Mouse (Mus musculus): Measurements from ENCODE around the gene Psma3. TPM values are rescaled to one million over a fixed set of nuclear protein-coding genes. Genes with fewer than 3 reads are reported as not detected.

Gene Psma3
- polyA plus RNA-seq, 1 experiment from 2014 or later = 575 TPM

- H3K4me2 ChIP-seq (ENCODE audit: low read length) = peak overlapping the region; percentile 60
These were observed 6.2 kb upstream of the Psma3 start for GRCm38 (mm10) chr12:70968141-70968790.

GRCm38 (mm10) chr12:70968791-70969307, 5.6 kb upstream of the Psma3 start:
- H3K27ac ChIP-seq (ENCODE audit: low read length) = peak overlapping the region; percentile 86
- H3K4me2 ChIP-seq (ENCODE audit: low read length) = peak overlapping the region; percentile 60
- no peaks in the 10 kb centered on the region for H3K27me3 ChIP-seq (replicated peaks; ENCODE audit: control insufficient read depth, insufficient read depth, low read length)
- H3K9ac ChIP-seq (replicated peaks; ENCODE audit: low read depth, low read length) = peak overlapping the region; percentile 69
- no peaks in the 10 kb centered on the region for H3K9me3 ChIP-seq (ENCODE audit: control insufficient read depth, low read length)
- ATAC-seq = peak; percentile 64
- H3K4me3 ChIP-seq (replicated peaks; ENCODE audit: low read length) = peak overlapping the region; percentile 50
- H3K36me3 ChIP-seq (ENCODE audit: control insufficient read depth, insufficient read depth) = peaks cover 6% of the 10 kb centered on the region; the same call in 1 of the 2 replicates
- WGBS = under 1% methylated on average over 15 of the region's 15 CpGs
- H3K4me1 ChIP-seq (replicated peaks; ENCODE audit: control insufficient read depth, insufficient read depth, low read length) = no peaks in the 10 kb centered on the region; the same call in 1 of the 2 replicates

More at GRCm38 (mm10) chr12:70968141-70968790, 6.2 kb upstream of the Psma3 start:
- peak overlapping the region; percentile 86 for H3K27ac ChIP-seq (ENCODE audit: low read length)
- peak overlapping the region; percentile 50 for H3K4me3 ChIP-seq (replicated peaks; ENCODE audit: low read length)
- no peaks in the 10 kb centered on the region for H3K27me3 ChIP-seq (replicated peaks; ENCODE audit: control insufficient read depth, insufficient read depth, low read length)
- ATAC-seq = peak; percentile 83
- 0% methylated on average over 33 of the region's 35 CpGs for WGBS
- H3K36me3 ChIP-seq (ENCODE audit: control insufficient read depth, insufficient read depth) = peaks cover 7% of the 10 kb centered on the region; the same call in 1 of the 2 replicates
- peak overlapping the region; percentile 69 for H3K9ac ChIP-seq (replicated peaks; ENCODE audit: low read depth, low read length)
- H3K4me1 ChIP-seq (replicated peaks; ENCODE audit: control insufficient read depth, insufficient read depth, low read length) = no peaks in the 10 kb centered on the region; the same call in 1 of the 2 replicates
- H3K9me3 ChIP-seq (ENCODE audit: control insufficient read depth, low read length) = no peaks in the 10 kb centered on the region

- no peaks in the 10 kb centered on the region for H3K9me3 ChIP-seq (ENCODE audit: control insufficient read depth, low read length)
- H3K9ac ChIP-seq (replicated peaks; ENCODE audit: low read depth, low read length) = no peak overlapping the region
- no peak for ATAC-seq
- peak overlapping the region; percentile 34 for H3K4me3 ChIP-seq (replicated peaks; ENCODE audit: low read length)
- 3% methylated on average over 17 of the region's 17 CpGs for WGBS
- peak overlapping the region; percentile 73 for H3K27ac ChIP-seq (ENCODE audit: low read length)
- H3K27me3 ChIP-seq (replicated peaks; ENCODE audit: control insufficient read depth, insufficient read depth, low read length) = no peaks in the 10 kb centered on the region
- no peaks in the 10 kb centered on the region for H3K36me3 ChIP-seq (ENCODE audit: control insufficient read depth, insufficient read depth)
- H3K4me2 ChIP-seq (ENCODE audit: low read length) = peak overlapping the region; percentile 46
- H3K4me1 ChIP-seq (replicated peaks; ENCODE audit: control insufficient read depth, insufficient read depth, low read length) = no peaks in the 10 kb centered on the region; the same call in 1 of the 2 replicates
These were observed 4.8 kb upstream of the Psma3 start for GRCm38 (mm10) chr12:70969485-70970184.

GRCm38 (mm10) chr12:70973831-70974230, 590 bp upstream of the Psma3 start:
- Histone ChIP-seq H3K9me3 (ENCODE audit: control insufficient read depth, low read length) (no peaks in the 10 kb centered on the region), H3K4me3 (replicated peaks; ENCODE audit: low read length) (no peak overlapping the region; the same call in 1 of the 2 replicates), H3K27me3 (replicated peaks; ENCODE audit: control insufficient read depth, insufficient read depth, low read length) (no peaks in the 10 kb centered on the region), H3K4me1 (replicated peaks; ENCODE audit: control insufficient read depth, insufficient read depth, low read length) (peaks cover 12% of the 10 kb centered on the region), H3K4me2 (ENCODE audit: low read length) (peak overlapping the region; percentile 61), H3K9ac (replicated peaks; ENCODE audit: low read depth, low read length) (no peak overlapping the region), H3K27ac (ENCODE audit: low read length) (no peak overlapping the region; the same call in 1 of the 2 replicates), H3K36me3 (ENCODE audit: control insufficient read depth, insufficient read depth) (no peaks in the 10 kb centered on the region)
- ATAC-seq = no peak
- 87% methylated on average over 4 of the region's 4 CpGs for WGBS

GRCm38 (mm10) chr12:70975406-70975805, 985 bp downstream of the Psma3 start:
- Histone ChIP-seq H3K4me3 (replicated peaks; ENCODE audit: low read length) (peak overlapping the region; percentile 100), H3K27ac (ENCODE audit: low read length) (peak overlapping the region; percentile 94), H3K4me2 (ENCODE audit: low read length) (peak overlapping the region; percentile 78), H3K9ac (replicated peaks; ENCODE audit: low read depth, low read length) (peak overlapping the region; percentile 99), H3K27me3 (replicated peaks; ENCODE audit: control insufficient read depth, insufficient read depth, low read length) (no peaks in the 10 kb centered on the region), H3K9me3 (ENCODE audit: control insufficient read depth, low read length) (no peaks in the 10 kb centered on the region), H3K4me1 (replicated peaks; ENCODE audit: control insufficient read depth, insufficient read depth, low read length) (peaks cover 12% of the 10 kb centered on the region), H3K36me3 (ENCODE audit: control insufficient read depth, insufficient read depth) (0 out of 2 replicates have a peak, but pooled peaks cover 5% of the 10 kb centered on the region)
- no peak for ATAC-seq
- 24% methylated on average over 10 of the region's 10 CpGs for WGBS

- no peak for ATAC-seq
These were observed 1.5 kb downstream of the Psma3 start for GRCm38 (mm10) chr12:70975891-70976290.

GRCm38 (mm10) chr12:70978345-70978744, 3.9 kb downstream of the Psma3 start:
- ATAC-seq = no peak
- Histone ChIP-seq H3K27ac (ENCODE audit: low read length) (no peak overlapping the region), H3K4me2 (ENCODE audit: low read length) (no peak overlapping the region), H3K9me3 (ENCODE audit: control insufficient read depth, low read length) (no peaks in the 10 kb centered on the region), H3K36me3 (ENCODE audit: control insufficient read depth, insufficient read depth) (0 out of 2 replicates have a peak, but pooled peaks cover 5% of the 10 kb centered on the region), H3K27me3 (replicated peaks; ENCODE audit: control insufficient read depth, insufficient read depth, low read length) (no peaks in the 10 kb centered on the region), H3K4me3 (replicated peaks; ENCODE audit: low read length) (no peak overlapping the region), H3K4me1 (replicated peaks; ENCODE audit: control insufficient read depth, insufficient read depth, low read length) (peaks cover 12% of the 10 kb centered on the region), H3K9ac (replicated peaks; ENCODE audit: low read depth, low read length) (no peak overlapping the region)
- 93% methylated on average over 7 of the region's 7 CpGs for WGBS

More at GRCm38 (mm10) chr12:70975891-70976290, 1.5 kb downstream of the Psma3 start:
- Histone ChIP-seq H3K9ac (replicated peaks; ENCODE audit: low read depth, low read length) (peak overlapping the region; percentile 5; the same call in 1 of the 2 replicates), H3K36me3 (ENCODE audit: control insufficient read depth, insufficient read depth) (0 out of 2 replicates have a peak, but pooled peaks cover 5% of the 10 kb centered on the region), H3K4me1 (replicated peaks; ENCODE audit: control insufficient read depth, insufficient read depth, low read length) (peaks cover 12% of the 10 kb centered on the region), H3K4me3 (replicated peaks; ENCODE audit: low read length) (peak overlapping the region; percentile 100), H3K27me3 (replicated peaks; ENCODE audit: control insufficient read depth, insufficient read depth, low read length) (no peaks in the 10 kb centered on the region), H3K9me3 (ENCODE audit: control insufficient read depth, low read length) (no peaks in the 10 kb centered on the region), H3K4me2 (ENCODE audit: low read length) (peak overlapping the region; percentile 78), H3K27ac (ENCODE audit: low read length) (no peak overlapping the region)
- 68% methylated on average over 3 of the region's 3 CpGs for WGBS

- Histone ChIP-seq H3K9me3 (ENCODE audit: control insufficient read depth, low read length) (no peaks in the 10 kb centered on the region), H3K4me3 (replicated peaks; ENCODE audit: low read length) (no peak overlapping the region), H3K27me3 (replicated peaks; ENCODE audit: control insufficient read depth, insufficient read depth, low read length) (no peaks in the 10 kb centered on the region), H3K27ac (ENCODE audit: low read length) (no peak overlapping the region), H3K36me3 (ENCODE audit: control insufficient read depth, insufficient read depth) (peaks cover 38% of the 10 kb centered on the region), H3K4me2 (ENCODE audit: low read length) (no peak overlapping the region), H3K9ac (replicated peaks; ENCODE audit: low read depth, low read length) (no peak overlapping the region), H3K4me1 (replicated peaks; ENCODE audit: control insufficient read depth, insufficient read depth, low read length) (no peaks in the 10 kb centered on the region)
- no peak for ATAC-seq
- 96% methylated on average over 7 of the region's 7 CpGs for WGBS
These were observed 10.6 kb downstream of the Psma3 start for GRCm38 (mm10) chr12:70984855-70985550.

All from forebrain, embryonic 16.5 days (tissue).